In the genomic region with DNA sequence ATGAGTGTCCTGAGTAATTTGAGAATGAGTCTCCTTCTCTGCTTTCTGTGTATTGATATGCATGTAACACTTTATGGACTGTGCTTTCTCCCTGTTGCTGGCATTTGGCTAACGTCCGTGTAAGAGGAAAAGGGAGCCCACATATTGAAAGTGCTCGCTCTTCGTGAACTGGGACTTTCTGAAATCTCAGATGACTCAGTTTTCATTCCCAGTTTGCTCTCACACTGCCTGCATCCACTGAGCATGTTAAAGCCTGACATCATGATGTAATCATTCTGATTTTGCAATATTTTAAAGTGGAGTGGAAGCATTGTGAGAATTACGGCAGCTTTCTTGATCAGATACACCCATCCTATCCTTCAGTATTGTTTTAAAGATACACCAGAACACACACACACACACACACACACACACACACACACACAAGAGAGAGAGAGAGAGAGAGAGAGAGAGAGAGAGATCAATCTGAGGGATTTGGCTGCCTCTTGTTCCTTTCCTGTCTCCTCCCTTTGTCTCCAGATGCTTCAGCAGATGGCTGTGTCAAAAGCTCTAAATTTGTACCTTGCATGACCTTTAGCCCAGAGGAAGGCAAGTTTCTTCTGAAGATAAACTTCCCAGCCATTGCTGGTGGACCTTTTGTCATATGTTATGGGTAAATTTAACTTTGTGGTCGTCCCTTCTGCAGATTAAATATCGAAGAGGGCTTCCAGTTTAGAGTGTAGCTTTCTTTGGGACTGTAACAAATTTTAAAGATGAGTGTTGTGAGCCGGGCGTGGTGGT, we compare ENCODE assay signal across 10 mouse cellular contexts.
DNase-seq lines count a peak whose midpoint lies in the region; ATAC-seq and TF ChIP-seq lines count a peak whose summit lies in the region.
"Had no signal": no experiment of that assay in that cellular context is flagged by ENCODE, and none has a peak within 500 bp of the region (broad histone marks: within the 10 kb centered on the region; RNA-seq: fewer than 3 reads in every experiment).

No protein-coding gene starts in this region.

- H3K27ac ChIP-seq in forebrain, embryonic 10.5 days, result peak overlapping the region; percentile 48
- no peak overlapping the region for H3K27ac ChIP-seq in forebrain, embryonic 11.5 days (ENCODE audit: low read depth, low read length)
- no peak overlapping the region for H3K27ac ChIP-seq in lung, embryonic 14.5 days (ENCODE audit: low read depth)
- H3K27ac ChIP-seq: stomach, embryonic 15.5 days had no signal

- H3K4me3 ChIP-seq in forebrain, embryonic 10.5 days, result no peak overlapping the region
- no peak overlapping the region for H3K4me3 ChIP-seq in forebrain, embryonic 11.5 days (ENCODE audit: low read depth, low read length)
- no peak overlapping the region for H3K4me3 ChIP-seq in lung, embryonic 14.5 days (ENCODE audit: low read depth, low read length)
- H3K4me3 ChIP-seq: embryonic facial prominence, embryonic 13.5 days; stomach, embryonic 15.5 days had no signal

- no peaks in the 10 kb centered on the region for H3K27me3 ChIP-seq in forebrain, embryonic 10.5 days (ENCODE audit: poor library complexity, severe bottlenecking)
- H3K27me3 ChIP-seq in forebrain, embryonic 11.5 days (ENCODE audit: control insufficient read depth, insufficient read depth, low read length), result no peaks in the 10 kb centered on the region
- H3K27me3 ChIP-seq in lung, embryonic 14.5 days (ENCODE audit: insufficient read depth, low read length), result no peaks in the 10 kb centered on the region
- H3K27me3 ChIP-seq: embryonic facial prominence, embryonic 13.5 days; stomach, embryonic 15.5 days had no signal

- peaks cover 3% of the 10 kb centered on the region; the same call in 1 of the 2 replicates for H3K9me3 ChIP-seq in forebrain, embryonic 10.5 days
- H3K9me3 ChIP-seq in forebrain, embryonic 11.5 days (ENCODE audit: control insufficient read depth, low read length), result no peaks in the 10 kb centered on the region
- no peaks in the 10 kb centered on the region for H3K9me3 ChIP-seq in lung, embryonic 14.5 days (ENCODE audit: low read depth, low read length)
- H3K9me3 ChIP-seq: embryonic facial prominence, embryonic 13.5 days; stomach, embryonic 15.5 days had no signal

- ATAC-seq in forebrain, embryonic 11.5 days (replicated peaks; ENCODE audit: low FRiP score), result no peak
- ATAC-seq in lung, embryonic 14.5 days (ENCODE audit: insufficient read depth), result no peak

- peaks cover 16% of the 10 kb centered on the region for H3K36me3 ChIP-seq in forebrain, embryonic 10.5 days (replicated peaks)
- no peaks in the 10 kb centered on the region for H3K36me3 ChIP-seq in forebrain, embryonic 11.5 days (ENCODE audit: control insufficient read depth, insufficient read depth, low read length)
- H3K36me3 ChIP-seq in lung, embryonic 14.5 days (ENCODE audit: insufficient read depth), result no peaks in the 10 kb centered on the region
- H3K36me3 ChIP-seq: embryonic facial prominence, embryonic 13.5 days; stomach, embryonic 15.5 days had no signal

- H3K4me1 ChIP-seq in forebrain, embryonic 10.5 days, result peaks cover 64% of the 10 kb centered on the region
- H3K4me1 ChIP-seq in forebrain, embryonic 11.5 days (replicated peaks; ENCODE audit: control insufficient read depth, insufficient read depth, low read length), result peaks cover 18% of the 10 kb centered on the region; the same call in 1 of the 2 replicates
- H3K4me1 ChIP-seq in lung, embryonic 14.5 days (ENCODE audit: insufficient read depth), result peaks cover 2% of the 10 kb centered on the region; the same call in 1 of the 2 replicates

- no peak for TF ChIP-seq CTCF in lung, embryonic 14.5 days (IDR thresholded peaks at IDR 0.05; ENCODE audit: low read depth)

- H3K9ac ChIP-seq in forebrain, embryonic 11.5 days (ENCODE audit: low read length), result no peak overlapping the region
- H3K9ac ChIP-seq in lung, embryonic 14.5 days, result no peak overlapping the region
- H3K9ac ChIP-seq: embryonic facial prominence, embryonic 13.5 days; stomach, embryonic 15.5 days had no signal

- no peak overlapping the region for H3K4me2 ChIP-seq in forebrain, embryonic 11.5 days (ENCODE audit: low read depth, low read length, severe bottlenecking)
- H3K4me2 ChIP-seq in lung, embryonic 14.5 days, result no peak overlapping the region
- H3K4me2 ChIP-seq: embryonic facial prominence, embryonic 13.5 days; stomach, embryonic 15.5 days had no signal

- WGBS in forebrain, embryonic 10.5 days, result 82% methylated on average over 9 of the region's 9 CpGs
- WGBS in forebrain, embryonic 11.5 days, result 81% methylated on average over 9 of the region's 9 CpGs
- WGBS in lung, embryonic 14.5 days, result 69% methylated on average over 9 of the region's 9 CpGs

- no peak for DNase-seq in forebrain, embryonic 10.5 days (ENCODE audit: extremely low spot score, low spot score)
- DNase-seq in forebrain, embryonic 11.5 days (ENCODE audit: low spot score), result no peak
- peak; percentile 18 for DNase-seq in lung, embryonic 14.5 days
- no peak for DNase-seq in lung, postnatal 14 days
- DNase-seq in R1 (ENCODE audit: low read depth, low spot score), result peak; percentile 52
- DNase-seq in lung, postnatal 36 days, result peak; percentile 46
- no peak for DNase-seq in right cerebral cortex, postnatal 25 days
- no peak for DNase-seq in gastrocnemius, postnatal 10 days

Comparison
In these comparisons a context has a peak if more than half of its experiments do, and no peak if none do; other contexts are left out.
1. DNase-seq: peak in lung, embryonic 14.5 days (single experiment), R1 (single experiment) and lung, postnatal 36 days (single experiment); none in forebrain, embryonic 10.5 days (single experiment), forebrain, embryonic 11.5 days (single experiment), lung, postnatal 14 days (single experiment), right cerebral cortex, postnatal 25 days (single experiment) and gastrocnemius, postnatal 10 days (single experiment).